Mouse (Mus musculus) left cerebral cortex, postnatal 10 days (tissue): ENCODE measurements around the gene Ccna1. TPM values are rescaled to one million over a fixed set of nuclear protein-coding genes. Genes with fewer than 3 reads are reported as not detected.

Experiments
- DNase-seq, 2 experiments: peaks; one replicate each; pipeline ENCODE4 v3.0.0; 2021 to 2022; ENCODE audit warnings: low spot score in 2 of 2, mixed read lengths in 1 of 2; ENCODE audit errors: extremely low spot score in 1 of 2
- intact Hi-C: fragments of 180-260 bp; cut with DNase I; formaldehyde crosslinking; loops from one replicate; pipeline ENCODE4 v1.15.1; 2025
- total RNA-seq, 2 experiments: library from RNA; stranded (reverse); gene quantifications; 2 replicates each; pipeline ENCODE4 v1.2.3; 2021

The Ccna1 gene
- total RNA-seq, 2 experiments from 2014 or later = 1.9 to 2.4 TPM

- intact Hi-C loops = no loop called here
- DNase-seq = no peak
Measured at GRCm38 (mm10) chr3:55074576-55075293, 19.4 kb upstream of the Ccna1 start.

GRCm38 (mm10) chr3:55067791-55068434 lies 12.6 kb upstream of the Ccna1 start:
- DNase-seq = peak in 1 of 2 experiments; percentile 47
- intact Hi-C loops = no loop called here

GRCm38 (mm10) chr3:55066666-55067023 lies 11.3 kb upstream of the Ccna1 start:
- intact Hi-C loops = no loop called here
- DNase-seq = no peak

- intact Hi-C loops = no loop called here
Measured at GRCm38 (mm10) chr3:55065738-55066665, 10.7 kb upstream of the Ccna1 start.

GRCm38 (mm10) chr3:55064396-55064795 lies 9.1 kb upstream of the Ccna1 start:
- intact Hi-C loops = loop anchor here (5.0 kb wide), 1 partner anchor 252 kb away; no protein-coding TSS in a partner anchor
- DNase-seq = peak; percentile 58 to 77

More at GRCm38 (mm10) chr3:55065738-55066665, 10.7 kb upstream of the Ccna1 start:
- no peak for DNase-seq

- intact Hi-C loops = loop anchor here (5.0 kb wide), 1 partner anchor 250 kb away; no protein-coding TSS in a partner anchor
- DNase-seq = no peak
Measured at GRCm38 (mm10) chr3:55062653-55063052, 7.4 kb upstream of the Ccna1 start.

GRCm38 (mm10) chr3:55056376-55056775 lies 1.1 kb upstream of the Ccna1 start:
- DNase-seq = no peak

GRCm38 (mm10) chr3:55055747-55056120 lies 433 bp upstream of the Ccna1 start:
- intact Hi-C loops = no loop called here
- no peak for DNase-seq

More at GRCm38 (mm10) chr3:55056376-55056775, 1.1 kb upstream of the Ccna1 start:
- intact Hi-C loops = no loop called here

- no peak for DNase-seq
- intact Hi-C loops = no loop called here
Measured at GRCm38 (mm10) chr3:55054231-55054630, 1.1 kb downstream of the Ccna1 start.

GRCm38 (mm10) chr3:55044601-55045370 lies 10.5 kb downstream of the Ccna1 start:
- DNase-seq = peak; percentile 41 to 53

GRCm38 (mm10) chr3:55037608-55038007 lies 17.7 kb downstream of the Ccna1 start:
- intact Hi-C loops = no loop called here
- no peak for DNase-seq

More at GRCm38 (mm10) chr3:55044601-55045370, 10.5 kb downstream of the Ccna1 start:
- intact Hi-C loops = no loop called here

- intact Hi-C loops = no loop called here
- no peak for DNase-seq
Measured at GRCm38 (mm10) chr3:55027271-55027840, 27.9 kb downstream of the Ccna1 start.

- intact Hi-C loops = loop anchor here (2.0 kb wide), 1 partner anchor 73 kb away; no protein-coding TSS in a partner anchor
- no peak for DNase-seq
Measured at GRCm38 (mm10) chr3:55025502-55025901, 29.8 kb downstream of the Ccna1 start.

- intact Hi-C loops = no loop called here
Measured at GRCm38 (mm10) chr3:55023347-55023746, 32.0 kb downstream of the Ccna1 start.

GRCm38 (mm10) chr3:55022247-55022646 lies 33.1 kb downstream of the Ccna1 start:
- DNase-seq = no peak
- intact Hi-C loops = no loop called here

More at GRCm38 (mm10) chr3:55023347-55023746, 32.0 kb downstream of the Ccna1 start:
- no peak for DNase-seq

GRCm38 (mm10) chr3:55012536-55012935 lies 42.8 kb downstream of the Ccna1 start:
- DNase-seq = no peak
- intact Hi-C loops = no loop called here

- intact Hi-C loops = no loop called here
- DNase-seq = no peak
Measured at GRCm38 (mm10) chr3:55011681-55012080, 43.6 kb downstream of the Ccna1 start.
